Mouse (Mus musculus) 416B (cell line): ENCODE data around the gene Fbxw4.

Experiments
- DNase-seq: peaks from one replicate; pipeline ENCODE4 v3.0.0; 2011; ENCODE audit warnings: low read depth

The Fbxw4 gene

GRCm38 (mm10) chr19:45580235-45580634 lies 79.9 kb downstream of the Fbxw4 start:
- no peak for DNase-seq

- DNase-seq = no peak
Measured at GRCm38 (mm10) chr19:45579416-45579815, 80.7 kb downstream of the Fbxw4 start.

- no peak for DNase-seq
Measured at GRCm38 (mm10) chr19:45578976-45579375, 81.1 kb downstream of the Fbxw4 start.

DNA sequence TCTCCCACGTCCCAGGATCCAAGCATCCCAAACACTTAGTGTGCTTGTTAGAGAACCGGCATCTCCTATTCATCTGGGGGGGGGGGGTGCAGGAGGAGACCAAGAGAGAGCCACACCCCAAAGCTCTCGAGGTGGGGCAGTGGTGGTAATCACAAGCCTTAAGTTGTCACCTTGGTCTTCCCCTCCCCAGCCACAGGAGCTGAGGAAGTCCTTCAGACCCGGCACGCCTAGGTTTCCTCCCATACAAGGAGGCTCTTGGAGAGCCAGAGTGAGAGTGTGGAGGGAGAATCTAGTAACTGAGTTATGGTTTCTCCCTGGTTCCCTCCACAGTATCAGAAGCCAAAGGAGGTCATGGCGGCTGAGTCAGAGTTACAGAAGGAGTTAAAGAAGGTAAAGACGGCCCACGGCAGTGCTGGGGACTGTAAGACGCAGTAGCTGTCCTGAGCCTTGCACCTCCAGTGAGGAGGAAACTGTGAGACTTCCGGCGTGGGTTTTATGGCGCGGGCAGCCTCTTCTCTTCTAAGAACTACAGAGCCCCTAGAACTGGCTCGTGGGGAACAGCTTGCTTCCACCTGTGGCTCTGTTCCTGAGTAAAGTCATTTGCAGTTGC lies 82.9 kb downstream of the Fbxw4 start:
- no peak for DNase-seq

- peak; percentile 60 for DNase-seq
Measured at GRCm38 (mm10) chr19:45575632-45576001, 84.5 kb downstream of the Fbxw4 start.

DNA sequence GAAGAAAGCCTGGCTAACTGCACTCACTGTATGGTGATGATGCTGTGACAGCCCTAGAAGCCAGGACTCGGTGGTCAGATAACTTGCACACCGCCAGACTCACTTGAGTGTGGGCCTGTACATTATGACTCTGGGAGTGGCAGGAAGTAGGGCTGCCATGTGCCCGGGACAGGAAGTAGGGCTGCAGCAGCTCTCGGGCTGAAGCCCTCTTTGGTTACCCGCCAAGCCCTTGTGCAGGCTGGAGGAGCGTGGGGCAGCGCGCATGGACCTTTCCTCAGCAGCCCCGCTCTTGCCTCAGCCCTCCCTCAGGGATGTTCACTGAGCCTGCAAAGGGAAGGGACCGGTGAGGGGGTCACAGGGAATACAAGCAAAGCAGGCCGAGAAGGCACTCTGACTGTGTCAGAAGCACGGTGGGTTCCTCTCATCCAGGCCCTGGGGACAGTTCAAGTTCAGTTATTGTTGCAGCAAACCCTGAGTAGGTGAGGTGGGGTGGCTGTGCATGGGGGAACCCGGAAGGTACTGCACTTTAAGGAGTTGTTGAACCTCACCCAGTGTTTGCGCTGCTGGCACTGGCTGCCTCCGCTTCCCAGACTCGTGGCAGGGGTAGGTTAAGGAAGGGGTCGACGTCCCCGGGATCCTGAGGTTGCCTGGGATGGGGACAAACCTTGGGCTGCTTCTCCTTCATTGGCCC lies 85.0 kb downstream of the Fbxw4 start:
- peak; percentile 70 for DNase-seq

DNA sequence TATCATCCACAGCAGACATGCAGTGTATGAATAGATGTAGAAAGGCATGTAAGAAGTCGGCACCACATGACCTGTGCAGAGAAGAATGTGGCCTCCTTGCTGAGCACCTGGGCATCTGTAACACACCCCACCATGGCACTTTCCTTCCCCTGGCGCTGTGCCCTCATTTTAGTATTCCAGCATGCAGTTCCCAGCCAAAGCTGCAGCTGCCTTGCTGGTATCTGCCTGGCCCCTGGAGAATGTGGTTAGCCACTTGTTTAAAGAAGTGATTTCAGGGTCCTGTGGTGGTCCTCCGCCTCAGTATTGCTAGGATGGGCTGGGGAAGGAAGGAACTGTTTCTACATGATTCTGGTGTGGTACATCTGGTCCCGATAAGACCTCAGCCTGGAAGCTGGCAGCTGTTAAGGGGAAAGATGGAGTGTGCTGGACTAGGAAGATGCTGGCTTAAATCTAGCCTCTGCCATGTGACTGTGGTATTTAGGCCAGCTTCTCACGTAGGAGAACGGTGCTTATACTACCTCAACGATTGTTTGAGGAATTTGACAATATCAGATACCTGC lies 85.7 kb downstream of the Fbxw4 start:
- DNase-seq = peak; percentile 18

DNA sequence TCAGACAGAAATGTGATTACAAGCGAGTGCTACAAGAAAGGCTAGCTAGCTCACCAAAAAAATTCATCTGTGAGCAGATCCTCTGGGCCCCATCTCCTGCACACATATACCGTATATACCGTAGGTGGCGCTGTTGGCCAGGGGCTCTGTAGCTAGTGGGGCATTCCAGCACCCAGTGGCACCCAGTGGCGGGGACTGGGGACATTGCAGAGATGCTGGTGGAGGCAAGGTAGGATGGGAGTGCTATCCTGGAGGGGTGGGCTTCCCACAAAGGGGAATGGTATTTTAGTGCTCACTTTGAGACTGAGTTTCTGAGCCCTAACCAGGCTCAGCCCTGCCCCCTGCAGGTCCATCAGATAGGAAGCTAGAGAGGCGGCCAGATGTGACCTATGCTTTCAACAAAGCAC lies 86.2 kb downstream of the Fbxw4 start:
- peak; percentile 71 for DNase-seq

DNA sequence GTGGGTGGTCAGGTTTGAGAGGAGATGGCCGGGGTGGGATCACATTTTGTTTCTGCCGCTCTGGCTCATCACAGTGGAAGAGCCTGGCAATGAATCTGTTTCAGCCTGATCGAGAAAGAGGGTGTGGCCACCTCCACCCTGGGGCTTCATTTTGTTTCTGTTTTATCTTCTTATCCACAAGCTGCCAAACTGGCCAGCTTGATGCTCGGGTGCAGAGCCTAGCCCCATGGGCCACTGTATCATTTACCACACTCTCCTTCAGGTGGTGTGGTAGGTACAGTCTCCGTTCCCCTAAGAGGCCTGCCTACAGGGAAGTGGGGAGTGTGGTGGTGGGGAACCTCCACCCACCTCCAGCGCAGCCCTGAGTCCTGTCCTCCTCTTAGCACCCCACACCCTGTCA lies 87.1 kb downstream of the Fbxw4 start:
- no peak for DNase-seq

- DNase-seq = no peak
Measured at GRCm38 (mm10) chr19:45567367-45567766, 92.7 kb downstream of the Fbxw4 start.

- no peak for DNase-seq
Measured at GRCm38 (mm10) chr19:45565925-45566715, 94.0 kb downstream of the Fbxw4 start.

GRCm38 (mm10) chr19:45560153-45560890 lies 99.8 kb downstream of the Fbxw4 start, which contains the start of the genes Poll and Gm17018:
TSS of gene Poll (minus strand) at chr19:45560531.
TSS of gene Gm17018 (plus strand) at chr19:45560615.
- peak; percentile 86 for DNase-seq

GRCm38 (mm10) chr19:45554136-45554535 lies 106.0 kb downstream of the Fbxw4 start:
- no peak for DNase-seq

DNA sequence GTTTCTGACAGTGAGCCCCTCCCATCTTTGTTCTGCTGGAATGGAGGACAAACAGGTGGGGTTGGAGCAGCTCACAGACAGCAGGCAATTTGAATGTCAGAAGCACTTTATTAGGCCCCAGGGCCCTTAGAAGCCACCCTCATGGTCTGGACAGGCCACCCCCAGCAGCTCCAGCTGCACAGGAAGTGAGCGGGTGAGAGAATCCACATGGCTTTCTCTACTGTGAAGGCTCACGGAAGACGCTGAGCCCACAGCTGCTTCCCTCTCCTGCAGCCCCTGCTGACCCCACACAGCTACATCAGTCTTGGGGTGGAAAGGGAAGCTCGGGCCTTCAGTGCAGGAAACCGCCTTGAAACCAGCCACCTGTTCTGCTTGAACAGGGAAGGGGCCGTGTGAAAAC lies 107.9 kb downstream of the Fbxw4 start:
- DNase-seq = no peak

GRCm38 (mm10) chr19:45549948-45550347 lies 110.2 kb downstream of the Fbxw4 start:
- no peak for DNase-seq

DNA sequence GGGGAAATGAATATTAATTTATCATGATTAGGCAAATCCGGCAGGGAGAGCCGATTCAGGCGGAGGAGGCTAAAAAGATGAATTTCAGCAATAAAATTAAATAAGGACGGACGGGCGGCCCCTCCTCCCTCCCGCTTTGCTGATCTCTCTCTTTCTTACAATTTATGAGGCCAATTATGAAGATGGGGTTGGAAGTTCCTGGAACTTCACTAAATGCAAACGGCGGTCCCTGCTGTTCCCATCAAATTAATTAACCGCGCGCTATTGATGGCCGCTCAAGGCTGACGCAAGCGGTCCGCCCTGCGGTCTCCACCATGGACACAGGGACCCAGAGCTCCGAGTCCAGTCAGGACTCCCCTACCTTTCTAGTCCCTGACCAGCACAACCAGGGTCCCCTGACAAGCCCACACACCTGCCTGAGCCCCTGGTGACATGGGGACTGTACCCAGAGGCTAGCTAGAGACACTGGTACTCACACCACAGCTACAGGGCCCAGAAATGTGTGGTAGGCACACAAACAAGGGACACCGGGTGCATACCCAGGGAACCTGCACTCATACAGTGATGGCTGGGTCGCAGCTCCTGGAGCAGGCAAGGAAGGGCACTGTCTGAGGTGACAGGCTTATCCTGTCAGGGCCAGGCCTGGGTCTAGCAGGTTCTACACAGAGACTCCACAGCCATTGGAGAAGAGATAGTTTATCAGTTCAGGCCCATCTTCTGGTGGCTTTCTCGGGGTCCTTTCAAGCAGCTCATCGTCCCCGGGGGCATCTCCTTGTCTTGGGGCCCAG lies 110.8 kb downstream of the Fbxw4 start:
- no peak for DNase-seq

DNA sequence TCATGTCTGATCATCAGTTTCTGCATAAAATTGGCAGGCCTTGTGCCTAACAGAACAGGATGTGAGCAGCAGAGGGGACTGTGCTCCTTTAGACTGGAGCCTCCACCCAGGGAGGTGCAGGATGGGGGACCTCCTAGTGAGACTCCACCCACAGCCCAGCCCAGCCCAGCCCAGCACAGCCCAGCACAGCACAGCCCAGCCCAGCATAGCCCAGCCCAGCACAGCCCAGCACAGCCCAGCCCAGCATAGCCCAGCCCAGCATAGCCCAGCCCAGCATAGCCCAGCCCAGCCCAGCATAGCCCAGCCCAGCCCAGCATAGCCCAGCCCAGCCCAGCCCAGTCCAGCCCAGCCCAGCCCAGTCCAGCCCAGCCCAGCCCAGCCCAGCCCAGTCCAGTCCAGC lies 111.9 kb downstream of the Fbxw4 start:
- peak; percentile 46 for DNase-seq

DNA sequence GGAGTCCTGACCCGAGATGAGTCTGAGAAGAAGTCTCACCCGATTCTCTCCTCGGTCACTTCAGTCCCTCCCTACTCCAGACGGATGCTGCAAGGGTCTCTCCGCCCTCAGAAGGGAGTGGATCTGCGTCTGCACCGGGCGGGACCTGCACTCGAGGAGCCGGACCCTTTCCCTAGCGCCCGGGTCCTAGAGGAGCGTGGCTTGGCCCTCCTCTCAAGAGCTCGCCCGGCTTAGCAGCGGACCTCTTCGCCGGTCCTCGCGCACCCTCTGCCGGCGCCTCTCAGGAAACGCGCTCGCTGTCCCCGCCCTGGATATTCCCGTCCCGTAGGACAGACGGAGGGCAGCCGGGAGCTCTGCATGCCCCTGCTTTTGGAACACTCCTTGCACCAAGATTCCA lies 115.2 kb downstream of the Fbxw4 start:
- DNase-seq = peak; percentile 72

- peak; percentile 63 for DNase-seq
Measured at GRCm38 (mm10) chr19:45544152-45544924, 115.8 kb downstream of the Fbxw4 start.

DNA sequence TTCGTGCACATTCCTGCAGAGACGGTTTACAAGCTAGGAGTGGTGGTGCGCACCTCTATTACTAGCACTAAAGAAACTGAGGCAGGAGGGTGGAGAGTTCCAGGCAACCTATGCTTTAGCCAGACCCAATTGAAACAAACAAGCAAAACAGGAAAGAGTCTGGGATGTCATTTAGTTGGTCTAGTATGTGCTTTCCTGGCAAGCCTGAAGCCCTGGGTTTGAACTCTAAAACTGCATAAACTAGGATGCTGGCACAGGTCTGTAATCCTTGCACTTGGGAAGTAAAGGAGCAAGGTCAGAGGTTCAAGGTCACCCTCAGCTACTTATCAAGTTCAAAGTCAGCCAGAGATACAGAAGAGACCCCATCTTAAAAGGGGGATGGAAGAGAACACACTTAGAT lies 118.1 kb downstream of the Fbxw4 start:
- no peak for DNase-seq
